In genomic region chr7:30776104-30776503, GRCm38 (mm10) we compare ENCODE assay signal across 23 mouse cellular contexts. TPM values are rescaled to one million over a fixed set of nuclear protein-coding genes. Genes with fewer than 3 reads are reported as not detected.
DNase-seq lines count a peak whose midpoint lies in the region; ATAC-seq lines count a peak whose summit lies in the region.
"Had no signal": no experiment of that assay in that cellular context is flagged by ENCODE, and none has a peak within 500 bp of the region (broad histone marks: within the 10 kb centered on the region; RNA-seq: fewer than 3 reads in every experiment).

No protein-coding gene starts in this region.

- peak; percentile 12 to 21 for DNase-seq in left cerebral cortex, adult 18-20 months (ENCODE audit: low spot score in 2 of 2)
- no peak for DNase-seq in left cerebral cortex, adult 9 months (ENCODE audit: low spot score in 2 of 2)
- peak; percentile 48 for DNase-seq in right cerebral cortex, adult 18-20 months
- DNase-seq in right cerebral cortex, postnatal 10 days (ENCODE audit: low spot score in 2 of 2): no peak
- peak; percentile 54 for DNase-seq in brain, adult 2 months (ENCODE audit: low read depth, low spot score)
- DNase-seq in gastrocnemius, postnatal 4 days (ENCODE audit: low spot score in 2 of 2): no peak
- DNase-seq in cerebellum, postnatal 36 days: no peak
- DNase-seq: adrenal gland, postnatal 14 days; cerebellum, adult 11-12 months; cerebellum, postnatal 25 days; heart, adult 2 months; heart, postnatal 4 days; kidney, adult 18-20 months; left cerebral cortex, postnatal 4 days; retina, postnatal 1 day had no signal

- ATAC-seq in megakaryocyte, adult 5-6 weeks (ENCODE audit: poor library complexity, severe bottlenecking): peak; percentile 30; the same call in 1 of the 2 replicates
- ATAC-seq: forebrain, embryonic 13.5 days; liver, embryonic 12.5 days had no signal

RNA-seq across cellular contexts. Expression of gene Krtdap, which starts 11.6 kb away (rescaled TPM):
- total RNA-seq in left cerebral cortex, adult 18-20 months (2021): not detected
- total RNA-seq in megakaryocyte, adult 5-6 weeks (2015): not detected in 2 replicates
- total RNA-seq in megakaryocyte, adult 5-6 weeks (2017): not detected in 2 replicates
- 10 to 100 TPM; 13.2 to 13.9 TPM for total RNA-seq in gastrocnemius, postnatal 4 days (2021)
- total RNA-seq: CH12.LX; heart, adult 2 months; heart, postnatal 4 days; layer of hippocampus, adult 18-20 months; layer of hippocampus, postnatal 25 days; left cerebral cortex, postnatal 4 days; MEL had no signal

RNA-seq across cellular contexts. Expression of gene Dmkn, which starts 12.5 kb away (rescaled TPM):
- 1 to 10 TPM; 1.9 to 4.0 TPM for total RNA-seq in left cerebral cortex, adult 18-20 months (2021)
- total RNA-seq in megakaryocyte, adult 5-6 weeks (2015): 15.1 and 17.1 TPM in 2 replicates
- total RNA-seq in megakaryocyte, adult 5-6 weeks (2017): 24.6 and 25.7 TPM in 2 replicates
- total RNA-seq in gastrocnemius, postnatal 4 days (2021): 1 to 10 TPM in 1 of 2 experiments, under 1 TPM in 1; 0.86 to 1.2 TPM
- total RNA-seq: CH12.LX, MEL had no signal

RNA-seq across cellular contexts. Expression of gene Sbsn, which starts 24.8 kb away (rescaled TPM):
- total RNA-seq in left cerebral cortex, adult 18-20 months (2021): 10 to 100 TPM in 1 of 2 experiments, 1 to 10 TPM in 1; 8.2 to 12.9 TPM
- total RNA-seq in megakaryocyte, adult 5-6 weeks (2015): 0.22 and 3.2 TPM in 2 replicates
- total RNA-seq in megakaryocyte, adult 5-6 weeks (2017): 0.49 and 0.88 TPM in 2 replicates
- total RNA-seq in gastrocnemius, postnatal 4 days (2021): 1 to 10 TPM; 4.1 to 4.6 TPM

RNA-seq across cellular contexts. Expression of gene Gapdhs, which starts 32.6 kb away (rescaled TPM):
- not detected for total RNA-seq in left cerebral cortex, adult 18-20 months (2021)
- not detected in 2 replicates for total RNA-seq in megakaryocyte, adult 5-6 weeks (2015)
- total RNA-seq in megakaryocyte, adult 5-6 weeks (2017): not detected in 2 replicates
- not detected for total RNA-seq in gastrocnemius, postnatal 4 days (2021)
- total RNA-seq: adrenal gland, postnatal 14 days; gastrocnemius, adult 8-10 months; heart, adult 2 months; heart, postnatal 4 days; layer of hippocampus, adult 18-20 months; layer of hippocampus, postnatal 25 days; left cerebral cortex, postnatal 4 days; MEL had no signal

RNA-seq across cellular contexts. Expression of gene Tmem147, which starts 46.8 kb away (rescaled TPM):
- total RNA-seq in left cerebral cortex, adult 18-20 months (2021): 100 to 1,000 TPM; 114 to 129 TPM
- total RNA-seq in megakaryocyte, adult 5-6 weeks (2015): 86.7 and 96.5 TPM in 2 replicates
- 27.8 and 31.4 TPM in 2 replicates for total RNA-seq in megakaryocyte, adult 5-6 weeks (2017)
- total RNA-seq in gastrocnemius, postnatal 4 days (2021): 100 to 1,000 TPM; 144 to 145 TPM

Comparison
In these comparisons a context has a peak if more than half of its experiments do, and no peak if none do; other contexts are left out.
1. DNase-seq: peak in left cerebral cortex, adult 18-20 months (2 of 2), right cerebral cortex, adult 18-20 months (single experiment) and brain, adult 2 months (single experiment); none in left cerebral cortex, adult 9 months (0 of 2), right cerebral cortex, postnatal 10 days (0 of 2), gastrocnemius, postnatal 4 days (0 of 2) and cerebellum, postnatal 36 days (0 of 2).
2. RNA of gene Krtdap, which starts 11.6 kb away (total RNA-seq): 13.2 to 13.9 TPM in gastrocnemius, postnatal 4 days; not detected in left cerebral cortex, adult 18-20 months and not detected in megakaryocyte, adult 5-6 weeks; every median in the first group is over 10 times any median in the second.